Mouse (Mus musculus): ENCODE data around the gene Zer1. TPM values are rescaled to one million over a fixed set of nuclear protein-coding genes. Genes with fewer than 3 reads are reported as not detected.
"Not testable (repeated sequence)": the region's sequence is repeated elsewhere in the genome, so short reads cannot be mapped to it uniquely, and the experiment has no call there.

Zer1 gene
- total and polyA plus RNA-seq, 3 experiments = 5.5 to 15.0 (median 13.4) TPM

- H3K9me3 ChIP-seq (replicated peaks; ENCODE audit: low read length); in situ Hi-C loops (cut with MboI; ENCODE audit: low pct_ligation_motif_present, low pct_unique_long_range_greater_than_20kb, low sequenced_read_pairs); dilution Hi-C loops (cut with MboI; ENCODE audit: extremely low pct_ligation_motif_present, extremely low pct_unique_long_range_greater_than_20kb, low sequenced_read_pairs); H3K4me2 ChIP-seq (ENCODE audit: insufficient read depth, low read depth, poor library complexity, severe bottlenecking); DNase-seq (ENCODE audit: extremely low read depth); H3K4me3 ChIP-seq (replicated peaks in 1 of 3; ENCODE audit: low read depth in 2 of 3, low read length in 2 of 3, poor library complexity in 1 of 3); H3K27me3 ChIP-seq (replicated peaks); H3K27ac ChIP-seq (ENCODE audit: insufficient read depth, low read depth); H3K79me2 ChIP-seq (replicated peaks; ENCODE audit: control insufficient read depth, extremely low read depth, insufficient read depth, poor library complexity, severe bottlenecking); H3K9ac ChIP-seq (ENCODE audit: insufficient read depth, low read depth): not testable (repeated sequence)
- peak in 1 of 2 experiments; percentile 25; a peak in 2 of 4 replicates for TF ChIP-seq CTCF (conservative IDR thresholded peaks at IDR 0.05 in 1 of 2, IDR thresholded peaks at IDR 0.05 in 1 of 2; ENCODE audit: low read depth in 2 of 2, low read length in 2 of 2)
- H3K4me1 ChIP-seq (ENCODE audit: control insufficient read depth in 1 of 2, insufficient read depth in 2 of 2) = peaks cover 0 to 24% of the 10 kb centered on the region in 2 experiments; a peak in 2 of 4 replicates
- H3K36me3 ChIP-seq (replicated peaks in 1 of 2; ENCODE audit: control insufficient read depth in 1 of 2, insufficient read depth in 1 of 2, low read length in 1 of 2) = peaks cover 0 to 11% of the 10 kb centered on the region in 2 experiments
Observed at GRCm38 (mm10) chr2:30131240-30131639, 6.9 kb upstream of the Zer1 start.

- no peak for DNase-seq (ENCODE audit: extremely low read depth)
- H3K79me2 ChIP-seq (replicated peaks; ENCODE audit: control insufficient read depth, extremely low read depth, insufficient read depth, poor library complexity, severe bottlenecking) = no peaks in the 10 kb centered on the region
- no peak overlapping the region for H3K9ac ChIP-seq (ENCODE audit: insufficient read depth, low read depth)
- dilution Hi-C loops (cut with MboI; ENCODE audit: extremely low pct_ligation_motif_present, extremely low pct_unique_long_range_greater_than_20kb, low sequenced_read_pairs) (no loop called here), in situ Hi-C loops (cut with MboI; ENCODE audit: low pct_ligation_motif_present, low pct_unique_long_range_greater_than_20kb, low sequenced_read_pairs) (no loop called here)
- no peak overlapping the region for H3K4me2 ChIP-seq (ENCODE audit: insufficient read depth, low read depth, poor library complexity, severe bottlenecking)
- no peak overlapping the region for H3K27ac ChIP-seq (ENCODE audit: insufficient read depth, low read depth)
- H3K4me1 ChIP-seq (ENCODE audit: control insufficient read depth in 1 of 2, insufficient read depth in 2 of 2) = peaks cover 0 to 23% of the 10 kb centered on the region in 2 experiments; a peak in 2 of 4 replicates
- H3K27me3 ChIP-seq (replicated peaks) = no peaks in the 10 kb centered on the region
- TF ChIP-seq POLR2A (IDR thresholded peaks at IDR 0.05; ENCODE audit: low read depth, low read length) (no peak), BHLHE40 (IDR thresholded peaks at IDR 0.05; ENCODE audit: low read depth, low read length) (no peak), POLR2AphosphoS2 (IDR thresholded peaks at IDR 0.05; ENCODE audit: low read depth, low read length) (no peak), PAX5 (IDR thresholded peaks at IDR 0.05; ENCODE audit: low read length) (no peak), TCF12 (IDR thresholded peaks at IDR 0.05; ENCODE audit: low read depth, low read length) (no peak), MAX (IDR thresholded peaks at IDR 0.05; ENCODE audit: low read length) (no peak), KAT2A (IDR thresholded peaks at IDR 0.05; ENCODE audit: insufficient replicate concordance, low read length) (no peak), JUND (conservative IDR thresholded peaks at IDR 0.05; ENCODE audit: low read depth, low read length) (no peak), CHD2 (IDR thresholded peaks at IDR 0.05; ENCODE audit: low read length) (no peak)
- H3K36me3 ChIP-seq (replicated peaks in 1 of 2; ENCODE audit: control insufficient read depth in 1 of 2, insufficient read depth in 1 of 2, low read length in 1 of 2) = peaks cover 0 to 1% of the 10 kb centered on the region in 2 experiments
- no peak overlapping the region for H3K4me3 ChIP-seq (replicated peaks in 1 of 3; ENCODE audit: low read depth in 2 of 3, low read length in 2 of 3, poor library complexity in 1 of 3)
- no peaks in the 10 kb centered on the region for H3K9me3 ChIP-seq (replicated peaks; ENCODE audit: low read length)
Observed at GRCm38 (mm10) chr2:30130156-30130555, 5.8 kb upstream of the Zer1 start.

DNA sequence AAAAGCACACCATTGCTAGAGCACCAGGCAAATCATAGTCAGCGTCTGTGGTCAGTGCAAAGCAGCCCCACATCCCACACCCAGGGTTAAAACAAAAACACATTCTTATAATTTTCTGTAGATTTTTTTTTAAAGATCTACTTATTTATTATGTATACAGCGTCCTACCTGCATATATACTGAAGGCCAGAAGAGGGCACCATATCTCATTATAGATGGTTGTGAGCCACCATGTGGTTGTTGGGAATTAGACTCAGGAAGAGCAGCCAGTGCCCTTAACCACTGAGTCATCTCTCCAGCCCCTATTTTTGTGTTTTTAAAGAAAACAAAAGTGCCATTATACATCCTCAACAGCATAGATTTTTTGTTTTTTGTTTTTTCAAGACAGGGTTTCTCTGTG lies 4.4 kb upstream of the Zer1 start:
- H3K36me3 ChIP-seq (replicated peaks in 1 of 2; ENCODE audit: control insufficient read depth in 1 of 2, insufficient read depth in 1 of 2, low read length in 1 of 2) = no peaks in the 10 kb centered on the region
- no peaks in the 10 kb centered on the region for H3K79me2 ChIP-seq (replicated peaks; ENCODE audit: control insufficient read depth, extremely low read depth, insufficient read depth, poor library complexity, severe bottlenecking)
- H3K27ac ChIP-seq (ENCODE audit: insufficient read depth, low read depth) = no peak overlapping the region
- no peak overlapping the region for H3K4me3 ChIP-seq (replicated peaks in 1 of 3; ENCODE audit: low read depth in 2 of 3, low read length in 2 of 3, poor library complexity in 1 of 3)
- peaks cover 0 to 18% of the 10 kb centered on the region in 2 experiments; a peak in 2 of 4 replicates for H3K4me1 ChIP-seq (ENCODE audit: control insufficient read depth in 1 of 2, insufficient read depth in 2 of 2)
- H3K9me3 ChIP-seq (replicated peaks; ENCODE audit: low read length) = no peaks in the 10 kb centered on the region
- H3K9ac ChIP-seq (ENCODE audit: insufficient read depth, low read depth) = no peak overlapping the region
- dilution Hi-C loops (cut with MboI; ENCODE audit: extremely low pct_ligation_motif_present, extremely low pct_unique_long_range_greater_than_20kb, low sequenced_read_pairs) = no loop called here
- DNase-seq (ENCODE audit: extremely low read depth) = peak; percentile 49
- no peak overlapping the region for H3K4me2 ChIP-seq (ENCODE audit: insufficient read depth, low read depth, poor library complexity, severe bottlenecking)
- no peaks in the 10 kb centered on the region for H3K27me3 ChIP-seq (replicated peaks)
- in situ Hi-C loops (cut with MboI; ENCODE audit: low pct_ligation_motif_present, low pct_unique_long_range_greater_than_20kb, low sequenced_read_pairs) = no loop called here
- TF ChIP-seq MAFK (IDR thresholded peaks at IDR 0.05; ENCODE audit: insufficient replicate concordance, low read length) (no peak), MYC (IDR thresholded peaks at IDR 0.05; ENCODE audit: low read depth, low read length) (peak; percentile 91), CTCF (conservative IDR thresholded peaks at IDR 0.05 in 1 of 2, IDR thresholded peaks at IDR 0.05 in 1 of 2; ENCODE audit: low read depth in 2 of 2, low read length in 2 of 2) (peak; percentile 30 to 88; a peak in 3 of 4 replicates), TCF12 (IDR thresholded peaks at IDR 0.05; ENCODE audit: low read depth, low read length) (no peak), SMC3 (IDR thresholded peaks at IDR 0.05; ENCODE audit: low read depth, low read length) (peak; percentile 58), MEF2A (IDR thresholded peaks at IDR 0.05; ENCODE audit: borderline replicate concordance, low read depth, low read length) (no peak), RCOR1 (conservative IDR thresholded peaks at IDR 0.05; ENCODE audit: low read depth, low read length) (no peak), BHLHE40 (IDR thresholded peaks at IDR 0.05; ENCODE audit: low read depth, low read length) (no peak), UBTF (IDR thresholded peaks at IDR 0.05; ENCODE audit: low read depth, low read length) (no peak), USF2 (conservative IDR thresholded peaks at IDR 0.05; ENCODE audit: low read depth, low read length) (no peak), SIN3A (IDR thresholded peaks at IDR 0.05; ENCODE audit: low read length) (no peak), POLR2A (IDR thresholded peaks at IDR 0.05; ENCODE audit: low read depth, low read length) (no peak), NRF1 (IDR thresholded peaks at IDR 0.05; ENCODE audit: low read depth, low read length) (no peak), TBP (conservative IDR thresholded peaks at IDR 0.05; ENCODE audit: low read depth, low read length) (no peak), RAD21 (IDR thresholded peaks at IDR 0.05; ENCODE audit: low read depth, low read length) (peak; percentile 46), CHD2 (IDR thresholded peaks at IDR 0.05; ENCODE audit: low read length) (no peak), ELF1 (IDR thresholded peaks at IDR 0.05; ENCODE audit: low read depth, low read length) (peak; percentile 23; the same call in 1 of the 2 replicates), MAX (IDR thresholded peaks at IDR 0.05; ENCODE audit: low read length) (peak; percentile 48; the same call in 1 of the 2 replicates), USF1 (IDR thresholded peaks at IDR 0.05; ENCODE audit: low read depth, low read length) (no peak), MXI1 (IDR thresholded peaks at IDR 0.05; ENCODE audit: low read depth, low read length) (no peak), NELFE (IDR thresholded peaks at IDR 0.05; ENCODE audit: low read depth, low read length) (no peak), PAX5 (IDR thresholded peaks at IDR 0.05; ENCODE audit: low read length) (no peak), ZNF384 (IDR thresholded peaks at IDR 0.05; ENCODE audit: low read depth, low read length) (peak; percentile 50)

Measured in CH12.LX (cell line).